Mouse (Mus musculus): ENCODE measurements around the gene Mgmt.

Mgmt gene

DNA sequence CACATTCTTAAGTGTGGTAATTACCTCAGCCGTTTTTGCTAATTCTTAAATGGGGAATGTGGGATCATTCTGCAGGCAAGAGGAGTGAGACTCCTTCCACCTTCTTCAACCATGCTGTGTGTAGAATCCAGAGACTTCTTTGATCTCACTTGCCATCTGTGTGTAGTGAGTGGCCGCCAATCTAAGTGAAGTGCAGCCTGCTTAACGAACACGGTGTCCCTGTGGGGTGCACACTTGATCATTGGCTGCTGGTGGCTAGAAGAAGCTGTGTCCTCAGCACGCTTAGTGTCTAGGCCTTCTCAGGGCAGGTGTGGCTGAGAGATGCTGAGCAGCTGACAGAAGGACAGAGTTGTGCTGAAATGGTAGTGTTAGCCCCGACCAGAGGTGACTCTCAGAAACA is 113.9 kb downstream of the Mgmt start:
- DNase-seq, result no peak

DNA sequence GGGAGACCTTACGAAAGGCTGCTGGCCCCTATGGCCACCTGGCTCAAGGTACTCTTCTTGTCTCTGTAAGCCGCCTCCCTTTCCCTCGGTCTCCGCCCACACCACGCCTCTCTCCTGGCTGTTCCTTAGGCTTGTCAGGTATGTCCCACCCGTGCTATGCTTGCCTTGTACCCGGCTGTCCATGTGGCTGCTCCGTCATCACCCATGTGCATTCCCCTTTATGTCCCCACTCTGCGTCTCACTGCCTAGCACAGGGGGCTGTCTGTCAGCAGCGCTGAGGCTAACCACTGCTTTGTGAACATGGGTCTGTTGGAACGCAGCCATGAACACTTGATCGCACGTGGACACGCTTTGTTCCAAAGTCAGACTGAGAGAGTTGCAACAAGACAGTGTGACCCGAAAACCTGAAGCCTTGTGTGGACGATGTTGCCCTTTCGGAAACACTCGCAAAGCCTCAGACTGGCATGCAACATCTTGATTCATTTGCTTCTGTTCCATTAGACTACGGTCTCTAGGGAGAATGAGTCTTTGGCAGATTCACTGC is 115.4 kb downstream of the Mgmt start:
- DNase-seq, result no peak

DNA sequence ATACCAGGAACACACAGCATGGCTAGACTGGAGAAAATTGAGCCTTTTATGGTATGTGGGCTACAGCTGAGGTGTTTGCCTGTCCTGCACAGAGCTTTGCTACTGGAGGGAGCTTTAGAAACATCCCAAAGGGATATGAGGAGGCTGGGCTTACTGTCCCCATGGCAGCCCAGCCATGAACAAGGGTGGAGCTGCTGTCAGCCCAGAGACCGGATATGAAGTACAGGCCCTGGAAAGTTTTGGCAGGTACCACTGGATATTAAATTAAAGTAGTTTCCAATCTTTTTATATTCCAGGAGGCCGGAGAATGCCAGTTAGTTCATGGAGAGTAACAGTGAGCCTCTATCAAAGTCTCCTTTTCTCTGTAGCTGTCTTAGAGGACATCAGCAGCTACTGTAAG is 116.0 kb downstream of the Mgmt start:
- no peak for DNase-seq

GRCm38 (mm10) chr7:137012687-137013086 is 118.3 kb downstream of the Mgmt start:
- DNase-seq, result no peak

DNA sequence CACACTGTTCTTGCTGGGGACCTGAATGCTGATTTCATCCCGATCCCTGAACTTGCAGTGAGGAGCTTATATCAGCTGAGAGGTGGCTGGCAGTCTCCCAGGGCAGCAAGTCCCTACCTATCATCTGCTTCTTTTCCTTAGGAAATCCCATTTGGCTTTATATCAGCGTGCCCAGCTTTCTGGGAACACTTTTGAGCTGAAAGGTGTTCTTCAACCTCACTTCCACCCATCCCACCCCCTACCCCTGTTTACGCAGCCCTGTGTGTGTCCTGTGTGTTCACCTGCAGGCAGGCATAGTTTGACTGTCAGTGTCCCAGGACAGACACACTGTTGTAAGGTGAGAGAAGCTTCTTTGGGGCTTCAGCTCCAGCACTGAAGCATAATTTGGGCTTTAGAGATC is 119.0 kb downstream of the Mgmt start:
- no peak for DNase-seq

- no peak for DNase-seq
Observed at GRCm38 (mm10) chr7:137018614-137019013, 124.2 kb downstream of the Mgmt start.

GRCm38 (mm10) chr7:137020195-137020594 is 125.8 kb downstream of the Mgmt start:
- DNase-seq, result no peak

DNA sequence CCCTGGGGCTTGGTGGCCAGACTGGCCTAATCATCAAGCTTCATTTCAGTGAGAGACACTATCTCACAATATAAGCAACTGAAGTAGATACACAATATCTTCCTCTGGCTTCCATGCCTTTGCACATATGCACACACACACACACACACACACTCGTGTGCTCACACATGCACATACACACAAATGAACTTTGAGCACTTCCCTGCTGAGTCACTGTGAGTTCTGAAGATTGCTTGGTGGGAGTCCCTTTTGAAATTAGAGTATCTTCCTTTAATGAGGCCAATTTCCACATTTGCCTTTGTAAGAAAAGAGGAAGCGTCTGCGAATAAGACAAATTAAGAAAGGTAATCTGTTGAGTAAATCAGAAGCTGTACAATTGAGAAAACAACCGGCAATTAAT is 136.4 kb downstream of the Mgmt start:
- DNase-seq, result no peak

DNA sequence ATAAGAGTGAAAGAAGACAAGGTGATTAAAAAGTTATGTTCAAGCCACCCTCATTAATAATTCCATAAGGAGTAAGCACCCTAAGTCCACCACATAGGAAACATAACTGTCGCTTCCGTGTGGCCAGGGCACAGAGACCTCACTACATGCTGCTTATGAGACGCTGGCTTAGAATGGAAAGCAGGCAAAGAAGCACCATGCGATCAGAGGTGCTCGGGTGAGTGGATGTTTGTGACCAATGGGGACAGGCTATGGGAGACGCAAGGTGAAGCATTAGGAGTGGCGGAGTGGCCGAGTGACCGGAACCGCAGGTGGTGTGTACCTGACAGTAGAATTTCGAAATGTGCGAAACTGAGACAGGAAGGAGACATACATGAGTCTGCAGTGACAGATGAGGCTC is 138.8 kb downstream of the Mgmt start:
- no peak for DNase-seq

DNA sequence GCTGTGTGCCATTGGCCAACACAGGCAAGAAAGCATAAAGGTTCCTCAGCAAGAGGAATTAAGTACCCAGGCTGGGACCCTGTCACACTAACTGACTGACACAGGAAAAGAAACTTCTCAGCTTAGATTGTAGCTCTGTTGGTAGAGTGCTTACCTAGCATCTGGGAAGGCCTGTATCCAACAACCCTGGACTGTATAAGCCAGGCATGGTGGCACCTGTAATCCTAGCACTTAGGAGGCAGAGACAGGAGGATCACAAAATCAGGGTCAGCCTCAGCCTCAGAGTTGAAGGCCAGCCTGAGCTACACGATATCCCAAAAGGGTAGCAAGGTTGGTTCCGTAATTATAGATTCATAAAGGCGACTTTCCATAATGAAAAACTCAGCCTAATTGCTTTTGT is 140.6 kb downstream of the Mgmt start:
- DNase-seq, result no peak

DNA sequence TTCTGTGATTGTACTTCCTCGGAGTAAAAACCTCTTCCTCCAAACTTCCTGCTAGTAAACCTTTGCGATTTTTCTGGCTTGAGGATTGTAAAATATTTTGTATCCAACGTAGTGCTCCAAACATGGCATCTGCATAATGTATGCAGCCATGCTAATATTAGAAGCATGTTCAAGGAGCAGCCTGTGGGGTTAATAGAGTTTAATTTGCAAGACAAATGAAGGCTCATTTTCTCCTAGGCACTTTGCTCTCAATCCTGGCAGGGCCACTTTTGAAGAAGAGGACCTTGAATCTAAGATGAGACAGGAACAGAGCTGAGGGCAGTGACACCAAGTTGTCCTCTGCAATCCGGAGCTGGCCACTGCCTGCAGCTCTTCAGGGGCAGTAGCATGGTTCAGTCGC is 141.5 kb downstream of the Mgmt start:
- no peak for DNase-seq

GRCm38 (mm10) chr7:137037471-137037870 is 143.1 kb downstream of the Mgmt start:
- no peak for DNase-seq

- DNase-seq, result no peak
Observed at GRCm38 (mm10) chr7:137037872-137038271, 143.5 kb downstream of the Mgmt start.

DNA sequence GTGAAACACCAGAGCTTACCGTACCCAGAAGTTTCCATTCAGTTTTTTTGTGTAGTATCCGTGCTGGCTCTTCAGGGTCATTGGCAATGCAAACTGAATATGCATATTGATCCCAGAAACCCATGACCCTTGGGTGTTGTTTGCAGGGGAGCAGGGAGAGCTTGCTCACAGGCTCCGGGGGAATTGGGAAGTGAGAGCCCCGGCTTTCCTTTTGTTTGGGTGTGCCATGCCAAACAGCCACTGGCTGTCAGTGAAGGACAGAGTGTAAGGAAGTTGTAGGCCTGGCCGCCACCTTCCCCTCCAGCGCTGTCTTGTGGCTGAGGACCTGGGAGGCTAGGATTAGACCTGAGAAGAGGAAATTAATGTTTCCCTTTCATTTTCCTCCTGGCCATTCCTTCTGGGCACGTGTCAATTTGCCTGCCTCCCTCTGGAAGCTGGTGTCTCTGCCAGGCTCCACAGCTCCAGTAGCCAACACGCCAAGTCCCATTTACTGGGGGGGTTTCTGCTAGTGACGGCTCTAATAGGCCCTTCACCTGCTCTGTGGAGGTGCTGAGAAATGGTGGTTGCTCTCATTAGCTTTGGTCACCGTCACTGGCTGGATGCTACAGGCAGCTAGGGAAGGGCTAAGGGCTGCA is 144.0 kb downstream of the Mgmt start:
- no peak for DNase-seq

DNA sequence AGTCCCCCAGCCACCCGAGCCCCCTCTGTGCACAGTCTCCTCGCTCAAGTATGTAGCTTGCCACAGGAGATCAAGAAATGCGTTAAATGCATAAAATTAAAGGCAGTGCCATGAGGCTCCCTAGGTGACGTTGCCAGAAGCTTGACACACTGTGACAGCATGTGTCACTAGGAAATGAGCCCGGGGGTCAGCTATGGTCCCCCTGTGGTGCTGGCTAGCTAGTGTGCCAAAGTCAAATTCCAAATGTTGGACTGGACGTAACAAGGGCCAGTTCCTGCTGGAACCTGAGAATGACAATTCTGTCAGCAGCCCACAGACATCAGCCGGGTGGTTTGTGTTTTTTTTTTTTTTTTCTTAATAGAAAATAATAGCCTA is 144.5 kb downstream of the Mgmt start:
- no peak for DNase-seq

DNA sequence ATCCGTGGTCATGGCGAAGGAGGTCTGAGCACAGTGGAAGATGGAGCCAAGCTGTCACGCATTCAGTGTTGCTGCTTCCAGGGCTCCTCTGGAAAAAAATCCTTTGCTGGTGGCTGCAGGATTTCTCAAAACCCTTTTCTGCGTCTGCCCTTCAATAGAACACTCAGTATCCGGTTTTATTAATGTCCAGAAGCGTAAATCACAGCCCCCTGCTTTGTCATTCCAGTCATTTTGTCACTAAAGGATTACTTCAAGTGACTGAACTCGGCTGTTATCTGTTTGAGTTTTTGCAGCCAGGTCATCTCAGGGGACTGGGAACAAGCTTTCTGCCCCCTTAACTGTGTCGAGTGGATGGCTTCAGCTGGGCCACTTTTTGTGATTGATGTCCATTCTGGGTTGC is 146.2 kb downstream of the Mgmt start:
- no peak for DNase-seq

- no peak for DNase-seq
Observed at GRCm38 (mm10) chr7:137046891-137047290, 152.5 kb downstream of the Mgmt start.

- DNase-seq, result no peak
Observed at GRCm38 (mm10) chr7:137048086-137048922, 153.9 kb downstream of the Mgmt start.

GRCm38 (mm10) chr7:137054343-137054742 is 159.9 kb downstream of the Mgmt start:
- DNase-seq, result no peak

DNA sequence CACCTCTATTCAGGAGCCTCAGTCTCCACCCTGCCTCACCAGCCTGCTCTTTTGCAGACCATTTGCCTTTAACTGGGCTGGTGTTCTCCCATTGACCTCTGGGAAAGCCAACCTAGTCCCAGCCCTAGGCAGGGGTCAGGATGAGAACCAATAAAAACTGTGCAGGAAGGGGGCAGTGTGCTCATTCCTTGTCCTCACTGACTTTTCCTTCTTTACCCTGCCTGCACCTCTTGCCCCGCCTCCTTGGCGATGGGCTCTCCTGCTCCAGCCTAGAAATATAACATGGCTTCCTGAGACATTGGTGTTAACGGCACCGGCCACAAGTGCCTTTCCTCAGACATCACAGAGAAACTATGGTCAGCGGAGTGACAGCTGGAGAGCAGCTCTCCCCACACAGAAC is 161.7 kb downstream of the Mgmt start:
- no peak for DNase-seq

- DNase-seq, result no peak
Observed at GRCm38 (mm10) chr7:137060488-137060887, 166.1 kb downstream of the Mgmt start.

- no peak for DNase-seq
Observed at GRCm38 (mm10) chr7:137061109-137061508, 166.7 kb downstream of the Mgmt start.

- DNase-seq, result no peak
Observed at GRCm38 (mm10) chr7:137064255-137064654, 169.8 kb downstream of the Mgmt start.

DNA sequence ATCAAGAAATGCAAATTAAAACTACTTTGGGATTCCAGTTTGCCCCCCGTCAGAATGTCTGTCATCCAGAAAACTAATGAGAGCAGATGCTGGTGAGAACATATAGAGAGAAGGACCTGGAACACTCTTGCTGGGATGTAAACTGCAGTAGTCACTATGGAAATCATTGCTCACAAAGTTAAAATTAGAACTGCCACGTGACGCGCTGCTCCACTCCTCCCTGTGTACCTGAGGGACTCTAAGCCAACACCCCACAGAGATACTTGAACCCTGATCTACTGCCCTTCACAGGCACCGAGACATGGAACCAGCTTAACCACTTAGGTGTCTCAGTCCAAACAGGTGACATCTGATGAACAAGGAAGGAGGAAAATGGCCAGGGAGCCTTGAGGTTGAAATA is 171.0 kb downstream of the Mgmt start:
- DNase-seq, result no peak

- DNase-seq, result no peak
Observed at GRCm38 (mm10) chr7:137066211-137066610, 171.8 kb downstream of the Mgmt start.

All from layer of hippocampus, adult 9-11 months (tissue).